Mouse (Mus musculus) neural tube, embryonic 15.5 days (tissue): ENCODE measurements around the gene Ackr2. TPM values are rescaled to one million over a fixed set of nuclear protein-coding genes. Genes with fewer than 3 reads are reported as not detected.

Experiments
- ATAC-seq: fragments of 200-750 bp; cut with Nextera tagmentation; 2 replicates; pipeline ENCODE4 v1.8.0; 2017; ENCODE audit warnings: mild to moderate bottlenecking, moderate TSS enrichment, moderate library complexity; ENCODE audit not compliant: low FRiP score
- H3K27ac ChIP-seq: fragments of 300-500 bp; sonication (generic); replicated peaks from 2 replicates; pipeline ENCODE4 v1.5.1; 2015; ENCODE audit warnings: mild to moderate bottlenecking, inconsistent platforms
- H3K27me3 ChIP-seq: fragments of 300-500 bp; sonication (generic); replicated peaks from 2 replicates; pipeline ENCODE4 v1.6.1; 2015; ENCODE audit warnings: inconsistent platforms
- H3K36me3 ChIP-seq: fragments of 300-500 bp; sonication (generic); 2 replicates; pipeline ENCODE4 v1.6.1; 2015; ENCODE audit warnings: inconsistent platforms
- H3K4me1 ChIP-seq: fragments of 300-500 bp; sonication (generic); 2 replicates; pipeline ENCODE4 v1.6.1; 2015; ENCODE audit warnings: inconsistent platforms
- H3K4me2 ChIP-seq: fragments of 300-500 bp; sonication (generic); 2 replicates; pipeline ENCODE4 v1.6.1; 2015; ENCODE audit warnings: inconsistent platforms, mild to moderate bottlenecking, moderate library complexity
- H3K4me3 ChIP-seq: fragments of 300-500 bp; sonication (generic); replicated peaks from 2 replicates; pipeline ENCODE4 v1.5.1; 2015; ENCODE audit warnings: mild to moderate bottlenecking, inconsistent platforms
- H3K9ac ChIP-seq: fragments of 300-500 bp; sonication (generic); replicated peaks from 2 replicates; pipeline ENCODE4 v1.6.1; 2015; ENCODE audit warnings: mild to moderate bottlenecking, inconsistent platforms
- H3K9me3 ChIP-seq: fragments of 300-500 bp; sonication (generic); replicated peaks from 2 replicates; pipeline ENCODE4 v1.6.1; 2016; ENCODE audit warnings: inconsistent platforms
- WGBS: fragments of 180-500 bp; shearing (Covaris S2); methylation state at CpG from one replicate; pipeline ENCODE4 v1.1.7; 2015; ENCODE audit warnings: mixed read lengths; 5-methylcytosine and 5-hydroxymethylcytosine counted together
- polyA plus RNA-seq: library from polyadenylated mRNA; unstranded; fragments of >200 nt; fragmentation: Nextera tagmentation; extraction: Ambion mirVana; gene quantifications from 2 replicates; pipeline ENCODE4 v1.2.1, GENCODE M21; 2015

Gene Ackr2
- polyA plus RNA-seq, 1 experiment from 2014 or later: 1.5 TPM

DNA sequence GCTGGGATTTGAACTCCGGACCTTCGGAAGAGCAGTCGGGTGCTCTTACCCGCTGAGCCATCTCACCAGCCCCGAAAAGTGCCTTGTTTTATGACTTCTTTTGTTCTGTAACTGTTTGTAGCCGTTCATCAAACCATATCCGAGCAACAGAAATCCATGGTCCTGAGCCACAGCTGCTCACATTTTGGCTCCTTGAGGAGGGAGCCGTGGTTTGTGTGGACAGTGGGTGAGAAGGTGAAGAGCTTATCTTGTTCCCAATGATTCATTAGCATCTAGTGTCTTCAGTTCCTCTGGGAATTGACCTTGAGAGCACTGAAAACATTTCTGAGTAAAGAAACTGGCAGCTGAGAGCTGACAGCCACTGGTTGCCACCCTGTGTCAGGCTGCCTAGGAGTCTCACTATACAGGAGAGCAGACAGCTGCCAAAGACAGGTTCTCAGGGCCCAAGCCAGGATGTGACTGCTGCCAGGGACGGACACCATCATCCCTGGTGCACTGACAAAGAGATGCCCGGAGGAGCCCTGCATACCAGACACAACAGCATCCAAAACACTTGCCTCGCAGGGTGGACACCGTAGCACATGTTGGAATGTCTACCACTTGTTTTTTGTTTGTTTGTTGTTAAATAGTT is 6.0 kb upstream of the Ackr2 start:
- no peaks in the 10 kb centered on the region for H3K27me3 ChIP-seq
- H3K36me3 ChIP-seq: no peaks in the 10 kb centered on the region
- no peak overlapping the region for H3K4me3 ChIP-seq
- no peaks in the 10 kb centered on the region for H3K9me3 ChIP-seq
- H3K4me1 ChIP-seq: peaks cover 10% of the 10 kb centered on the region; the same call in 1 of the 2 replicates
- H3K27ac ChIP-seq: no peak overlapping the region
- no peak overlapping the region for H3K9ac ChIP-seq
- H3K4me2 ChIP-seq: no peak overlapping the region
- no peak for ATAC-seq
- WGBS: 80% methylated on average over 12 of the region's 12 CpGs

GRCm38 (mm10) chr9:121894447-121894846 is 3.7 kb upstream of the Ackr2 start:
- H3K9ac ChIP-seq: no peak overlapping the region
- H3K27me3 ChIP-seq: no peaks in the 10 kb centered on the region
- ATAC-seq: no peak
- H3K27ac ChIP-seq: no peak overlapping the region
- H3K4me3 ChIP-seq: no peak overlapping the region
- WGBS: 85% methylated on average over 7 of the region's 7 CpGs
- H3K36me3 ChIP-seq: no peaks in the 10 kb centered on the region
- H3K4me2 ChIP-seq: no peak overlapping the region
- H3K4me1 ChIP-seq: peaks cover 10% of the 10 kb centered on the region; the same call in 1 of the 2 replicates
- H3K9me3 ChIP-seq: no peaks in the 10 kb centered on the region

DNA sequence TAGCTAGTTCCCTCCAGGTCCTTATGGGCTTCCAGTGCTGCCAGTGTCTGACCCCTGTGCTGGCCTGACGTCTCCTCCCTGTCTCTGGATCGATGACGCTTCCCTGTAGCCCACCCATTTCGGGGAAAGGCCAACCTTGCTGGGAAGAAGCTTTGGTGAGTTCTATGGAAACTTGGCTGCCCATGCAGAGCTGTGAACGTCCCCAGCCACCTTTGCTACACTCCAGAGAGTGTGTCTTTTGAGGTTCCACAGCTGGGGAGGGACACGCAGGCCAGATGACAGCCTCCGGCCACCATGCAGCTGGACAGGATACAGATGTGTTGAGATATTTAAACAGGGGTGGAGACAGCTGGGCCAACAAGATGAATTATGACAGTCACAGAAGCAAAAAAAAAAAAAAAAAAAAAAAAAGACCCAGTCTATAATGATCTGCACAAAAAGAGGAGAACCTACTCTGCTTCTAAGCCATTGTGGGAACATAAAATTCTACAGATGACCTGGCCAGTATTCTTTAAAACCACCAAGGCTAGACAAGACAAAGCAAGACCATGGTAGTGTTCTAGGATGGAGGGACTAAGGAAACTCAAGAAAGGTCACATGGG is 2.7 kb upstream of the Ackr2 start:
- Histone ChIP-seq H3K27ac (no peak overlapping the region), H3K27me3 (no peaks in the 10 kb centered on the region), H3K4me1 (peaks cover 3% of the 10 kb centered on the region; the same call in 1 of the 2 replicates), H3K9me3 (no peaks in the 10 kb centered on the region), H3K4me2 (no peak overlapping the region), H3K4me3 (no peak overlapping the region), H3K36me3 (no peaks in the 10 kb centered on the region), H3K9ac (no peak overlapping the region)
- 74% methylated on average over 7 of the region's 7 CpGs for WGBS
- ATAC-seq: no peak

GRCm38 (mm10) chr9:121896820-121897219 is 1.3 kb upstream of the Ackr2 start:
- H3K9me3 ChIP-seq: no peaks in the 10 kb centered on the region
- H3K36me3 ChIP-seq: no peaks in the 10 kb centered on the region
- H3K27ac ChIP-seq: no peak overlapping the region
- no peaks in the 10 kb centered on the region for H3K4me1 ChIP-seq
- H3K4me2 ChIP-seq: no peak overlapping the region
- no peak for ATAC-seq
- 87% methylated on average over 4 of the region's 4 CpGs for WGBS
- H3K4me3 ChIP-seq: no peak overlapping the region
- H3K27me3 ChIP-seq: no peaks in the 10 kb centered on the region
- no peak overlapping the region for H3K9ac ChIP-seq

GRCm38 (mm10) chr9:121899306-121899705 is 1.2 kb downstream of the Ackr2 start:
- Histone ChIP-seq H3K4me3 (no peak overlapping the region), H3K4me2 (no peak overlapping the region), H3K9ac (no peak overlapping the region), H3K9me3 (no peaks in the 10 kb centered on the region), H3K4me1 (no peaks in the 10 kb centered on the region), H3K27me3 (no peaks in the 10 kb centered on the region), H3K36me3 (no peaks in the 10 kb centered on the region), H3K27ac (no peak overlapping the region)
- no peak for ATAC-seq
- 78% methylated on average over 6 of the region's 6 CpGs for WGBS

GRCm38 (mm10) chr9:121900282-121900855 is 2.2 kb downstream of the Ackr2 start:
- H3K27me3 ChIP-seq: no peaks in the 10 kb centered on the region
- ATAC-seq: no peak
- no peak overlapping the region for H3K27ac ChIP-seq
- 86% methylated on average over 5 of the region's 5 CpGs for WGBS
- H3K36me3 ChIP-seq: no peaks in the 10 kb centered on the region
- H3K4me1 ChIP-seq: no peaks in the 10 kb centered on the region
- no peak overlapping the region for H3K4me2 ChIP-seq
- H3K9ac ChIP-seq: no peak overlapping the region
- no peaks in the 10 kb centered on the region for H3K9me3 ChIP-seq
- no peak overlapping the region for H3K4me3 ChIP-seq

GRCm38 (mm10) chr9:121901710-121902700 is 3.9 kb downstream of the Ackr2 start:
- no peak overlapping the region for H3K9ac ChIP-seq
- H3K27ac ChIP-seq: no peak overlapping the region
- no peak for ATAC-seq
- H3K4me2 ChIP-seq: no peak overlapping the region
- no peaks in the 10 kb centered on the region for H3K9me3 ChIP-seq
- no peaks in the 10 kb centered on the region for H3K36me3 ChIP-seq
- no peak overlapping the region for H3K4me3 ChIP-seq
- no peaks in the 10 kb centered on the region for H3K4me1 ChIP-seq
- no peaks in the 10 kb centered on the region for H3K27me3 ChIP-seq
- 82% methylated on average over 5 of the region's 5 CpGs for WGBS

- H3K4me3 ChIP-seq: no peak overlapping the region
- no peaks in the 10 kb centered on the region for H3K9me3 ChIP-seq
- no peak overlapping the region for H3K9ac ChIP-seq
- no peak for ATAC-seq
- H3K27me3 ChIP-seq: no peaks in the 10 kb centered on the region
- WGBS: 85% methylated on average over 8 of the region's 8 CpGs
- no peak overlapping the region for H3K4me2 ChIP-seq
- no peaks in the 10 kb centered on the region for H3K4me1 ChIP-seq
- H3K36me3 ChIP-seq: no peaks in the 10 kb centered on the region
- H3K27ac ChIP-seq: no peak overlapping the region
Measured at GRCm38 (mm10) chr9:121903476-121904305, 5.5 kb downstream of the Ackr2 start.

- Histone ChIP-seq H3K4me3 (no peak overlapping the region), H3K9me3 (no peaks in the 10 kb centered on the region), H3K27me3 (no peaks in the 10 kb centered on the region), H3K9ac (no peak overlapping the region), H3K4me2 (no peak overlapping the region), H3K4me1 (no peaks in the 10 kb centered on the region), H3K36me3 (no peaks in the 10 kb centered on the region), H3K27ac (no peak overlapping the region)
- no peak for ATAC-seq
- WGBS: 81% methylated on average over 4 of the region's 4 CpGs
Measured at GRCm38 (mm10) chr9:121904319-121904718, 6.2 kb downstream of the Ackr2 start.

DNA sequence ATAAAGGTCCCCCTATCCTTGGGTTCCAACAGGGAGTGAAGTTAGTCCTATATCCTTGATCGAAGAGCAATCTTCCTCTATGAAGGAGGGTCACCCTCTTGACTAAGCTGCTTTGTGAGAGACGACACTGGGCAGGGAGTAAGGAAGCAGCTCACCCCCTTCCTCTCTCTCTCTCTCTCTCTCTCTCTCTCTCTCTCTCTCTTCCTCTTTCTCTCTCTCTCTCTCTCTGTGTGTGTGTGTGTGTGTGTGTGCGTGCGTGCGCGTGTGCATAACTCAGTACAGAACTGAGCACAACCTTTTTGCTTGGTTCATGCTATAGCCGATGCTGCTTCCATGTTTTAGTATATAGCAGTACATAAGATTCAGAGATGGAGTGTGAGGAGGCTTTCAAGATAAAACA is 6.8 kb downstream of the Ackr2 start:
- ATAC-seq: no peak
- Histone ChIP-seq H3K27me3 (no peaks in the 10 kb centered on the region), H3K9ac (no peak overlapping the region), H3K27ac (no peak overlapping the region), H3K4me2 (no peak overlapping the region), H3K4me1 (no peaks in the 10 kb centered on the region), H3K4me3 (no peak overlapping the region), H3K36me3 (no peaks in the 10 kb centered on the region), H3K9me3 (no peaks in the 10 kb centered on the region)
- 93% methylated on average over 7 of the region's 7 CpGs for WGBS
